Mouse (Mus musculus): ENCODE measurements around the gene Denr. TPM values are rescaled to one million over a fixed set of nuclear protein-coding genes. Genes with fewer than 3 reads are reported as not detected.

Gene Denr
- polyA plus RNA-seq, 1 experiment from 2014 or later, result 176 TPM

GRCm38 (mm10) chr5:123879928-123880327 lies 27.0 kb upstream of the Denr start, which contains the start of gene Hcar1:
Gene Hcar1, minus strand, starts transcription at chr5:123880020.
- Histone ChIP-seq H3K9ac (ENCODE audit: low read length) (no peak within 1 kb of the TSS), H3K9me3 (ENCODE audit: control insufficient read depth, low read length) (no peaks in the 10 kb centered on the region), H3K4me3 (ENCODE audit: low read depth, low read length) (no peak within 1 kb of the TSS), H3K36me3 (ENCODE audit: control insufficient read depth, insufficient read depth, low read length) (no peaks in the 10 kb centered on the region), H3K4me1 (ENCODE audit: control insufficient read depth, insufficient read depth, low read length) (no peaks in the 10 kb centered on the region), H3K27ac (ENCODE audit: low read depth, low read length) (no peak within 1 kb of the TSS), H3K27me3 (ENCODE audit: control insufficient read depth, insufficient read depth, low read length) (no peaks in the 10 kb centered on the region), H3K4me2 (no peak within 1 kb of the TSS)
- ATAC-seq (ENCODE audit: low FRiP score), result no peak
- DNase-seq (ENCODE audit: low spot score, missing footprints), result no peak
- WGBS, result 70% methylated on average over 12 of the region's 12 CpGs

GRCm38 (mm10) chr5:123880778-123881177 lies 26.2 kb upstream of the Denr start:
- ATAC-seq (ENCODE audit: low FRiP score) (no peak), DNase-seq (ENCODE audit: low spot score, missing footprints) (no peak)
- no peak overlapping the region for H3K9ac ChIP-seq (ENCODE audit: low read length)
- H3K27ac ChIP-seq (ENCODE audit: low read depth, low read length), result no peak overlapping the region
- no peaks in the 10 kb centered on the region for H3K36me3 ChIP-seq (ENCODE audit: control insufficient read depth, insufficient read depth, low read length)
- H3K4me2 ChIP-seq, result no peak overlapping the region
- no peak overlapping the region for H3K4me3 ChIP-seq (ENCODE audit: low read depth, low read length)
- no peaks in the 10 kb centered on the region for H3K4me1 ChIP-seq (ENCODE audit: control insufficient read depth, insufficient read depth, low read length)
- no peaks in the 10 kb centered on the region for H3K27me3 ChIP-seq (ENCODE audit: control insufficient read depth, insufficient read depth, low read length)
- H3K9me3 ChIP-seq (ENCODE audit: control insufficient read depth, low read length), result no peaks in the 10 kb centered on the region
- WGBS, result 81% methylated on average over 14 of the region's 14 CpGs

DNA sequence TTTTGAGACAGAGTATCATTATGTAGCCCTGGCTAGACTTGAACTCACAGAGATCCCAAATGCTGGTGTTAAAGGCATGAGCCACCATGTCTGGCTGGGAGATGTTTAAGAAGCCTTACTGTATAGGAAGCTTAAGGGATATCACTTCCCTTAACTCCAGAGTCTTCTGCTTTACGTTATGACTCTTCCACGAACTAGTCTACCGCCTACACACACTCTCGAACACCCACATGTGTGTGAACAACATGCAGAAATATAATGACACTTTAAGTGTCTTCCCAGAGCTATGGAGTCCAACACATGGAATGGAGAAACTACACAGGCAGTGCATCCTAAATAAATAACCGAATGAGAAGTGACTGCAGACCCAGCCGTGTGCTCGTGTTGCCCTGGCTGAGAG lies 23.1 kb upstream of the Denr start:
- Histone ChIP-seq H3K27ac (ENCODE audit: low read depth, low read length) (no peak overlapping the region), H3K9me3 (ENCODE audit: control insufficient read depth, low read length) (no peaks in the 10 kb centered on the region), H3K36me3 (ENCODE audit: control insufficient read depth, insufficient read depth, low read length) (no peaks in the 10 kb centered on the region), H3K4me2 (no peak overlapping the region), H3K9ac (ENCODE audit: low read length) (no peak overlapping the region), H3K4me1 (ENCODE audit: control insufficient read depth, insufficient read depth, low read length) (no peaks in the 10 kb centered on the region), H3K27me3 (ENCODE audit: control insufficient read depth, insufficient read depth, low read length) (no peaks in the 10 kb centered on the region), H3K4me3 (ENCODE audit: low read depth, low read length) (no peak overlapping the region)
- no peak for DNase-seq (ENCODE audit: low spot score, missing footprints)
- 82% methylated on average over 7 of the region's 7 CpGs for WGBS
- no peak for ATAC-seq (ENCODE audit: low FRiP score)

GRCm38 (mm10) chr5:123884332-123884731 lies 22.6 kb upstream of the Denr start:
- DNase-seq (ENCODE audit: low spot score, missing footprints) (no peak), ATAC-seq (ENCODE audit: low FRiP score) (no peak)
- Histone ChIP-seq H3K4me2 (no peak overlapping the region), H3K9me3 (ENCODE audit: control insufficient read depth, low read length) (no peaks in the 10 kb centered on the region), H3K9ac (ENCODE audit: low read length) (no peak overlapping the region), H3K27ac (ENCODE audit: low read depth, low read length) (no peak overlapping the region), H3K36me3 (ENCODE audit: control insufficient read depth, insufficient read depth, low read length) (no peaks in the 10 kb centered on the region), H3K4me3 (ENCODE audit: low read depth, low read length) (no peak overlapping the region), H3K27me3 (ENCODE audit: control insufficient read depth, insufficient read depth, low read length) (no peaks in the 10 kb centered on the region), H3K4me1 (ENCODE audit: control insufficient read depth, insufficient read depth, low read length) (no peaks in the 10 kb centered on the region)
- 83% methylated on average over 10 of the region's 10 CpGs for WGBS

DNA sequence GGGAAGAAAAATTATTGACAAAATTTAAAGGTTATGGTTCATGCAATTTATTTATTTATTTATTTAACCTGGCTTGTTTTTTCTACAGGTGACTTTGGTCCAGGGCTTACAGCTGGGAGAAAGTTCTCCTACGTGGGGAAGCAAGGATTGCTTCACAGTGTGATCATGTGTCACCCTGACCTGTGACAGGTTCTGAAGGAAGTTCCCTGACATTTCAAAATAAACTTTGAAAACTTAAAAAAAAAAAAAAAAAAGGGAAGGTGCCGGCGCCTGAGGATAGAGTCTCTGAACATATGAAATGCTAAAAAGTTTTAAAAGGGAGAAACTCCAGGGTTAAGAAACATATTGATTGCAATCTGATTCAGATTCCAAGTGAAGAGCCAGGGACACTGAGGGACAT lies 20.6 kb upstream of the Denr start:
- WGBS, result 88% methylated on average over 3 of the region's 3 CpGs
- no peak overlapping the region for H3K27ac ChIP-seq (ENCODE audit: low read depth, low read length)

DNA sequence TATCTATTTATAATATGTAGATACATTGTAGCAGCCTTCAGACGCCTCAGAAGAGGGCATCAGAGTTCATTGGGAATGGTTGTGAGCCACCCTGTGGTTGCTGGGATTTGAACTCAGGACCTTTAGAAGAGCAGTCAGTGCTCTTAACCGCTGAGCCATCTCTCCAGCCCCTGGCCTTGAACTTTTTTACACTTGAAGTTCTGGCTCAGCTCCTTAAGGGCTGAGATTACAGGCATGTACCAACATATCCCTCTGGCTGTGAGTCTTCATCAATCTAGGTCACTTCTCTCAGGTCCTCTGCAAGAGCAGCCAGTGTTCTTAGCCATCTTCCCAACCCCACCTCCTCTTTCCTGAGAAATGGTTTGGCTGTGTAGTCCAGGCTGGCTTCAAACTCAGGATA lies 16.7 kb upstream of the Denr start:
- Histone ChIP-seq H3K9ac (ENCODE audit: low read length) (no peak overlapping the region), H3K4me1 (ENCODE audit: control insufficient read depth, insufficient read depth, low read length) (no peaks in the 10 kb centered on the region), H3K9me3 (ENCODE audit: control insufficient read depth, low read length) (no peaks in the 10 kb centered on the region), H3K27me3 (ENCODE audit: control insufficient read depth, insufficient read depth, low read length) (no peaks in the 10 kb centered on the region), H3K36me3 (ENCODE audit: control insufficient read depth, insufficient read depth, low read length) (no peaks in the 10 kb centered on the region), H3K4me3 (ENCODE audit: low read depth, low read length) (no peak overlapping the region), H3K4me2 (no peak overlapping the region), H3K27ac (ENCODE audit: low read depth, low read length) (no peak overlapping the region)
- 69% methylated on average over 2 of the region's 2 CpGs for WGBS
- no peak for DNase-seq (ENCODE audit: low spot score, missing footprints)
- no peak for ATAC-seq (ENCODE audit: low FRiP score)

More for the DNA sequence above, 20.6 kb upstream of the Denr start:
- no peaks in the 10 kb centered on the region for H3K9me3 ChIP-seq (ENCODE audit: control insufficient read depth, low read length)
- H3K4me2 ChIP-seq, result no peak overlapping the region
- no peaks in the 10 kb centered on the region for H3K27me3 ChIP-seq (ENCODE audit: control insufficient read depth, insufficient read depth, low read length)
- H3K4me3 ChIP-seq (ENCODE audit: low read depth, low read length), result no peak overlapping the region
- no peaks in the 10 kb centered on the region for H3K36me3 ChIP-seq (ENCODE audit: control insufficient read depth, insufficient read depth, low read length)
- H3K9ac ChIP-seq (ENCODE audit: low read length), result no peak overlapping the region
- DNase-seq (ENCODE audit: low spot score, missing footprints) (no peak), ATAC-seq (ENCODE audit: low FRiP score) (no peak)
- H3K4me1 ChIP-seq (ENCODE audit: control insufficient read depth, insufficient read depth, low read length), result no peaks in the 10 kb centered on the region

DNA sequence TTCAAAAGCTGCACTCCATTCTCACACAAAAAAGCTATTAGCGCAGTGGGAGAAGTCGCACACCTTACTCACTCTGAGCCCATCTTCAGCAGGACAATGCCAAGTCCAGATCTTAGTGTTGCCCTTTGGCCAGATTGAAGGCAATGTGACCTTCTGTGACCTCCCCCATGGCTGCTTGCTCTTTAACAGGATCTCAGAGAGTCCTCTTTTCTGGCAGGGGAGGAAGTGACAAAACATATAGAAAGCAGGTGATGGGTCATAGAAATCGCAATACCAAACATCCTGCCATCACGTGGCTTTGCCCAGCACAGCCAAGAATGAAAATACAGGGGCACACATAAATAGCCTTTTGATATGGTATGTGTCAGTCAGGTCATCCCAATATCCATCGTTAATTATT lies 16.0 kb upstream of the Denr start:
- WGBS, result 82% methylated on average over 5 of the region's 5 CpGs

DNA sequence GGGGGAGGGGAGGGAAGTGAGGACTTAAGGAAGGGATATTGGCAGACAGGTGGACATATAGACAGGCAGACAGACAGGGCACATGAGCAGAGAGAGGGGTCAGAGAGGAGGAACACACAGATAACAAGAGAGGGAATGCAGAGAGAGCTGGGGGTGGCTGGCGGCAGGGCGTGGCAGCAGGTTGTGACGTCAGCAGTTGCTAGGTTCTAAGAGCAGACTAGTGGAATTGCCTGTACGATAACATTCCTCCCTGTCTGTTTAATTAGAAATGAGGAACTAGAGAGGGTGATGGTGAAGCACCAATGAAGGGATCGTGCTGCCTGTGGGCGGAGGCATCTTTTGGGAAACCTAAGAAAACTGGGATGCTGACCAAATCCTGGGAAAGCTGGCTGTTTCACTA lies 15.3 kb upstream of the Denr start:
- H3K4me2 ChIP-seq, result no peak overlapping the region
- 53% methylated on average over 6 of the region's 6 CpGs for WGBS
- no peak overlapping the region for H3K4me3 ChIP-seq (ENCODE audit: low read depth, low read length)
- no peaks in the 10 kb centered on the region for H3K4me1 ChIP-seq (ENCODE audit: control insufficient read depth, insufficient read depth, low read length)
- no peaks in the 10 kb centered on the region for H3K36me3 ChIP-seq (ENCODE audit: control insufficient read depth, insufficient read depth, low read length)
- H3K27me3 ChIP-seq (ENCODE audit: control insufficient read depth, insufficient read depth, low read length), result no peaks in the 10 kb centered on the region
- no peak for DNase-seq (ENCODE audit: low spot score, missing footprints)
- no peak overlapping the region for H3K27ac ChIP-seq (ENCODE audit: low read depth, low read length)
- no peak for ATAC-seq (ENCODE audit: low FRiP score)
- H3K9me3 ChIP-seq (ENCODE audit: control insufficient read depth, low read length), result no peaks in the 10 kb centered on the region
- no peak overlapping the region for H3K9ac ChIP-seq (ENCODE audit: low read length)

More for the DNA sequence above, 16.0 kb upstream of the Denr start:
- H3K9me3 ChIP-seq (ENCODE audit: control insufficient read depth, low read length), result no peaks in the 10 kb centered on the region
- H3K4me2 ChIP-seq, result no peak overlapping the region
- H3K27me3 ChIP-seq (ENCODE audit: control insufficient read depth, insufficient read depth, low read length), result no peaks in the 10 kb centered on the region
- no peak overlapping the region for H3K27ac ChIP-seq (ENCODE audit: low read depth, low read length)
- H3K4me3 ChIP-seq (ENCODE audit: low read depth, low read length), result no peak overlapping the region
- ATAC-seq (ENCODE audit: low FRiP score), result no peak
- no peak overlapping the region for H3K9ac ChIP-seq (ENCODE audit: low read length)
- no peaks in the 10 kb centered on the region for H3K4me1 ChIP-seq (ENCODE audit: control insufficient read depth, insufficient read depth, low read length)
- no peak for DNase-seq (ENCODE audit: low spot score, missing footprints)
- H3K36me3 ChIP-seq (ENCODE audit: control insufficient read depth, insufficient read depth, low read length), result no peaks in the 10 kb centered on the region

DNA sequence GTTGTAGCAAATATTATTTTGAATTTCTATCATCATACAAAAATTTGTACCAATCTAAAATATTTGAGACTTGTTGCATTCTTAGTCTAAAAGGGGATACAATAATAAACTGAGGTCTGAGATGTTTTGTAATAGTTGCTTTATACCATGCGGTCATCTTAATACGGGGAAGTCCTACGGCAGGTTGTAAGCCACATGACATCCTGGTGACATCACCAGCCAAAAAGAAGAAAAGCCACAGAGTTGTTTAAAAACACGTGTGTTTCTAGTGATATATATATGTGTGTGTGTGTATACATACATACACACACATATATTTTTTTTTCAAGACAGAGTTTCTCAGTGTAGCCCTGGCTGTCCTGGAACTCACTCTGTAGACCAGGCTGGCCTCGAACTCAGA lies 13.5 kb upstream of the Denr start:
- H3K4me1 ChIP-seq (ENCODE audit: control insufficient read depth, insufficient read depth, low read length), result no peaks in the 10 kb centered on the region
- no peak overlapping the region for H3K4me2 ChIP-seq
- no peaks in the 10 kb centered on the region for H3K27me3 ChIP-seq (ENCODE audit: control insufficient read depth, insufficient read depth, low read length)
- H3K4me3 ChIP-seq (ENCODE audit: low read depth, low read length), result no peak overlapping the region
- no peak overlapping the region for H3K27ac ChIP-seq (ENCODE audit: low read depth, low read length)
- ATAC-seq (ENCODE audit: low FRiP score) (no peak), DNase-seq (ENCODE audit: low spot score, missing footprints) (no peak)
- no peaks in the 10 kb centered on the region for H3K36me3 ChIP-seq (ENCODE audit: control insufficient read depth, insufficient read depth, low read length)
- 90% methylated on average over 5 of the region's 5 CpGs for WGBS
- H3K9ac ChIP-seq (ENCODE audit: low read length), result no peak overlapping the region
- H3K9me3 ChIP-seq (ENCODE audit: control insufficient read depth, low read length), result no peaks in the 10 kb centered on the region

DNA sequence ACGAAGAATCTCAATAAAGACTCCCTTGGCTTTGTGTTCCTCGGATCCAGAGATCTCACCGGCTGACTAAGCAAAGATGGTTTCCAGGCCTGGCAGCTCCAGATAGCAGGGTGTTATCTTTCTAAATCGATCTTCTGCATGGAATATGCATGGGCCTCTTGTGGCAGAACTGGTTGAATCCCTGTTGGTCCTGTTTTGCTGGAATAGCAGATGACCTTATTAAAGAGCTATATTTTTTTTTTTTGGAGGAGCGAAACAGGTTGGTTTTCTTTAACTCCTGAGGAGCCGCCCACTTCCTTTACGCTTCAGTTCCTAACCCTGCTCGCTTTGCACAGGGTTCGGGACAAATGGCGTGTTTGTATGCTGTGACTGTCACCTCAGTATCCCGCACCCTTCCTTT lies 10.6 kb upstream of the Denr start:
- no peaks in the 10 kb centered on the region for H3K27me3 ChIP-seq (ENCODE audit: control insufficient read depth, insufficient read depth, low read length)
- H3K27ac ChIP-seq (ENCODE audit: low read depth, low read length), result no peak overlapping the region
- no peaks in the 10 kb centered on the region for H3K36me3 ChIP-seq (ENCODE audit: control insufficient read depth, insufficient read depth, low read length)
- no peak overlapping the region for H3K4me3 ChIP-seq (ENCODE audit: low read depth, low read length)
- no peaks in the 10 kb centered on the region for H3K9me3 ChIP-seq (ENCODE audit: control insufficient read depth, low read length)
- DNase-seq (ENCODE audit: low spot score, missing footprints), result no peak
- no peak for ATAC-seq (ENCODE audit: low FRiP score)
- WGBS, result 88% methylated on average over 11 of the region's 11 CpGs
- H3K4me2 ChIP-seq, result no peak overlapping the region
- H3K9ac ChIP-seq (ENCODE audit: low read length), result no peak overlapping the region
- no peaks in the 10 kb centered on the region for H3K4me1 ChIP-seq (ENCODE audit: control insufficient read depth, insufficient read depth, low read length)

Measured in midbrain, embryonic 11.5 days (tissue).